Mouse (Mus musculus) ES-E14 (cell line): Measurements from ENCODE around the gene Atp5g1.
"Not testable (repeated sequence)": the region's sequence is repeated elsewhere in the genome, so short reads cannot be mapped to it uniquely, and the experiment has no call there.

Experiments used
- CHD2 ChIP-seq: IDR thresholded peaks from 2 replicates; pipeline ENCODE4 v1.6.1; 2014; ENCODE audit warnings: mild to moderate bottlenecking, low read depth, low read length, inconsistent platforms
- HCFC1 ChIP-seq: IDR thresholded peaks from 2 replicates; pipeline ENCODE4 v1.6.1; 2012; ENCODE audit warnings: low read length, inconsistent platforms, borderline replicate concordance; ENCODE audit not compliant: insufficient read depth
- MAFK ChIP-seq: IDR thresholded peaks from 2 replicates; pipeline ENCODE4 v1.6.1; 2014; ENCODE audit warnings: mild to moderate bottlenecking, low read depth, low read length, inconsistent platforms; ENCODE audit not compliant: insufficient read depth
- ZC3H11A ChIP-seq: IDR thresholded peaks from 2 replicates; pipeline ENCODE4 v1.6.1; 2012; ENCODE audit warnings: low read depth, mild to moderate bottlenecking, inconsistent platforms, low read length, borderline replicate concordance
- ZNF384 ChIP-seq: IDR thresholded peaks from 2 replicates; pipeline ENCODE4 v1.6.1; 2012; ENCODE audit warnings: low read depth, low read length, inconsistent platforms

DNA sequence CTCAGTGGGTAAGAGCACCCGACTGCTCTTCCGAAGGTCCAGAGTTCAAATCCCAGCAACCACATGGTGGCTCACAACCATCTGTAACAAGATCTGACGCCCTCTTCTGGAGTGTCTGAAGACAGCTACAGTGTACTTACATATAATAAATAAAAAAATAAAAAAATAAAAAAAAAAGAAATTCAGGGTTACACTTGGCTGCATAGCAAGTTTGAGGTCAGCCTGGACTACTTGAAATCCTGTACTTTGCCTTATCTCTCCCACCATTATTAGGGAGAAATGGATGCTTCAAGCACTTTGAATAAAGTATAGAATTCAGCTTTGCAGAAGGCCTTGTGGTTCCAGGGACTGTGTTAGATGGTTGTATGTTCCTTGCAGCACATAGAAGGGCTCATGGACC lies 41.5 kb upstream of the Atp5g1 start:
- not testable (repeated sequence) for TF ChIP-seq CHD2, ZC3H11A, ZNF384, MAFK, HCFC1
